Mouse (Mus musculus): ENCODE measurements at regions not wholly inside any gene's neighbourhood (a gene's known extent, or its start where the extent isn't known, plus 50 kb on each side); places are given as distances from the start of the nearest gene placed in this dataset.

DNA sequence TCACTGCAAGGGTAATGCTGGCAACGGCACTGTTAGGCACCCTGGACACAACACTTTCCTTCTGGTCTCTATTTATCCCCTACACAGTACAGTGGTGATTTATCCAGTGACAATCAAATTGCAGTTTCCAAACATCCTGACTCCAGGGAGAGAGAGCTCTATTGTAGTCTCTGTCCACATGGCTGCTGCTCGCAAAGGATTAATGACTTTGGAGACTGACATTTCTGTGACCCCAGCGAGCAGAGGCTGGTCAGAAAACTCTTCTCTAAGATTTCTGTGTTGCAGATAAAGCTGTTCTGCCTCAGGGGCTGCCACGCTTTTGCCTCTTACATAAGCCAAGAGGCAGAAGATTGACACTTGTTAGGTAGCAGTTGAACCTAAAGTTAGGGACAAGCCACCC lies 83.6 kb upstream of the Nck2 start:
- H3K4me1 ChIP-seq = peaks cover 37% of the 10 kb centered on the region
- DNase-seq (ENCODE audit: low spot score) = peak; percentile 28
- H3K9me3 ChIP-seq = no peaks in the 10 kb centered on the region
- H3K27ac ChIP-seq (replicated peaks) = peak overlapping the region; percentile 71
- 10% methylated on average over 4 of the region's 4 CpGs for WGBS
- H3K27me3 ChIP-seq (replicated peaks; ENCODE audit: low read depth, poor library complexity, severe bottlenecking) = no peaks in the 10 kb centered on the region
- no peak overlapping the region for H3K4me3 ChIP-seq
- H3K36me3 ChIP-seq (replicated peaks) = no peaks in the 10 kb centered on the region

DNA sequence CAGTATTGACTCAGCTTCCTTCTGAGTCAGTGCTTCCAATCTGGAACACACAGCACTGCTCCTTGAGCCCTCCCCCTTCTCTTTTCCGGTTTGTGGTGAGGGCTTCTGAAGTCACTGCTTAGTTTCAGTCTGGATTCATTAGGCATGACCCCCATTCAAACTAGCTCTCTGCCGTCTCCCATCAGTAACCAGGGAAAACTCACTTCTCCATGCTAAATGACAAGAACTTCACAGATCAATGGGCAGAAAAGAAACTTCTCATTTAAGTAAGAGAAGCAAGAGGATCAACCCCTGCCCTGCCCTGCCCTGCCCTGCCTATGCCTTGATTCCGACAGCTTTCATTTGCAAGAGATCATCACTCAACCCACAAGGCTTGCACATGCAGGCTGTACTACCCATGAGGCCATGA lies 82.9 kb upstream of the Nck2 start:
- no peak overlapping the region for H3K4me3 ChIP-seq
- H3K27me3 ChIP-seq (replicated peaks; ENCODE audit: low read depth, poor library complexity, severe bottlenecking) = no peaks in the 10 kb centered on the region
- peak; percentile 26 for DNase-seq (ENCODE audit: low spot score)
- peaks cover 37% of the 10 kb centered on the region for H3K4me1 ChIP-seq
- 28% methylated on average over 3 of the region's 3 CpGs for WGBS
- no peaks in the 10 kb centered on the region for H3K9me3 ChIP-seq
- no peaks in the 10 kb centered on the region for H3K36me3 ChIP-seq (replicated peaks)
- peak overlapping the region; percentile 71; the same call in 1 of the 2 replicates for H3K27ac ChIP-seq (replicated peaks)

GRCm38 (mm10) chr1:43362136-43362535 lies 82.2 kb upstream of the Nck2 start:
- Histone ChIP-seq H3K4me3 (no peak overlapping the region), H3K4me1 (peaks cover 37% of the 10 kb centered on the region), H3K36me3 (replicated peaks) (no peaks in the 10 kb centered on the region), H3K27me3 (replicated peaks; ENCODE audit: low read depth, poor library complexity, severe bottlenecking) (no peaks in the 10 kb centered on the region), H3K27ac (replicated peaks) (0 out of 2 replicates have a peak overlapping the region, but pooled peaks have one; percentile 48), H3K9me3 (no peaks in the 10 kb centered on the region)
- no peak for DNase-seq (ENCODE audit: low spot score)
- 56% methylated on average over 5 of the region's 5 CpGs for WGBS

DNA sequence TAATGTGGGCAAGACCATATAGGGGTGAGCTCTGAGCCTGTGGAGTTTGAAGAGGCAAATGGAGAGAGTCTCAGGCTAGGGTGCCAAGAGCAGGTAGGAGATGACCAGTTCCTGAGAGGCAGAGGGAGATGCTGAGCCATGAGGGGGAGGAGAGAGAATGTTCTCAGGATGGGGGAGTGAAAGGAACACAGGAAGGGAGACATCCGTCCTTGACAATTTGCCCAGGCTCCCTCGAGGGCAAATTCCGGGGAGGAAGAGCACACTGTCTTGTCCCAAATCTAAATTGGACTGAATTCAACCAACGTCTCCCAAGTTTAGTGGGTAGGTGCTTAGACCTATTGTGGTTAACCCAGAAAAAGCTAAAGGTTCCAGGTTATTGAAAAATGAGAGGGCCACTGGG lies 81.2 kb upstream of the Nck2 start:
- H3K4me1 ChIP-seq = peaks cover 36% of the 10 kb centered on the region
- DNase-seq (ENCODE audit: low spot score) = no peak
- no peaks in the 10 kb centered on the region for H3K36me3 ChIP-seq (replicated peaks)
- H3K27me3 ChIP-seq (replicated peaks; ENCODE audit: low read depth, poor library complexity, severe bottlenecking) = no peaks in the 10 kb centered on the region
- 73% methylated on average over 4 of the region's 4 CpGs for WGBS
- H3K9me3 ChIP-seq = no peaks in the 10 kb centered on the region
- no peak overlapping the region for H3K27ac ChIP-seq (replicated peaks)
- H3K4me3 ChIP-seq = no peak overlapping the region

- H3K4me1 ChIP-seq = peaks cover 13% of the 10 kb centered on the region
- DNase-seq (ENCODE audit: low spot score) = no peak
- no peak overlapping the region for H3K4me3 ChIP-seq
- no peaks in the 10 kb centered on the region for H3K27me3 ChIP-seq (replicated peaks; ENCODE audit: low read depth, poor library complexity, severe bottlenecking)
- no peaks in the 10 kb centered on the region for H3K9me3 ChIP-seq
- H3K36me3 ChIP-seq (replicated peaks) = no peaks in the 10 kb centered on the region
- WGBS = 85% methylated on average over 2 of the region's 2 CpGs
- H3K27ac ChIP-seq (replicated peaks) = no peak overlapping the region
Observed at GRCm38 (mm10) chr1:43366433-43366832, 77.9 kb upstream of the Nck2 start.

DNA sequence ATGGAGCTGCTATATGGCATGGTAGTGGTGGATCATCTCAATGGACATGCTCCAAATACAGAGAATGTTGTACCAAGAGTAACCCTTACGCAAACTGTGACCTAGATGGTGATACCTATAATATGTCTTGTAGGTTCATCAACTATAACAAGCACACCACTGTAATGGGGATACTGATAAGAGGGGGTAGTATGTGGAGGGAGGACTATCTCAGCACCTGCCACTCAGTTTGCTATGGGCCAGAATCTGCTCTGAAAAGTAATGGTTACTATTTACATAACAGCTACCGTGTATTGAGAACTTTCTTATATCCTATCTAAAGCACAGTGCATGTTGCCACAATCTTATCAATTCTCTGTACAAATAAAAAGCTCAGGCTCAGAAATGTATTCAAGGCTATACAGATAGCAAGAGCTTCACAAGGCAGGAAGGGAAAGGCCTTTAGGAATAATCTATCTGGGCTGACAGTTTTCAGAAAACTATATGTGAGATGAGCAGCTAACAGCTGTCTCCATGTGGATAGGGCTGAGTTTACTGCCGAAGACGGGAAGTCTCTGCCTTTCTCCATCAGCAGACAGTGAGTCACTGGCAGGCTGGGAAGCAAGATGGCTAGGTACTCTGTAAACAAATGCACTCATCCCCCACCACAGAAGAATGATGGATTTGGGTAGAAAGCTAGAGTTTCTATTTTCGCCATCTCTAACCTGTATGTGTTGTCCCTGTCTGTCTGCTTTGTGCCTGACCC lies 77.1 kb upstream of the Nck2 start:
- 87% methylated on average over 5 of the region's 5 CpGs for WGBS
- no peaks in the 10 kb centered on the region for H3K9me3 ChIP-seq
- H3K36me3 ChIP-seq (replicated peaks) = no peaks in the 10 kb centered on the region
- no peaks in the 10 kb centered on the region for H3K27me3 ChIP-seq (replicated peaks; ENCODE audit: low read depth, poor library complexity, severe bottlenecking)
- H3K27ac ChIP-seq (replicated peaks) = no peak overlapping the region
- peaks cover 8% of the 10 kb centered on the region; the same call in 1 of the 2 replicates for H3K4me1 ChIP-seq
- H3K4me3 ChIP-seq = no peak overlapping the region
- no peak for DNase-seq (ENCODE audit: low spot score)

- WGBS = 80% methylated on average over 1 of the region's 1 CpGs
- Histone ChIP-seq H3K27ac (replicated peaks) (no peak overlapping the region), H3K36me3 (replicated peaks) (no peaks in the 10 kb centered on the region), H3K27me3 (replicated peaks; ENCODE audit: low read depth, poor library complexity, severe bottlenecking) (no peaks in the 10 kb centered on the region), H3K9me3 (no peaks in the 10 kb centered on the region), H3K4me1 (peaks cover 2% of the 10 kb centered on the region; the same call in 1 of the 2 replicates), H3K4me3 (no peak overlapping the region)
- no peak for DNase-seq (ENCODE audit: low spot score)
Observed at GRCm38 (mm10) chr1:43371863-43372262, 72.5 kb upstream of the Nck2 start.

DNA sequence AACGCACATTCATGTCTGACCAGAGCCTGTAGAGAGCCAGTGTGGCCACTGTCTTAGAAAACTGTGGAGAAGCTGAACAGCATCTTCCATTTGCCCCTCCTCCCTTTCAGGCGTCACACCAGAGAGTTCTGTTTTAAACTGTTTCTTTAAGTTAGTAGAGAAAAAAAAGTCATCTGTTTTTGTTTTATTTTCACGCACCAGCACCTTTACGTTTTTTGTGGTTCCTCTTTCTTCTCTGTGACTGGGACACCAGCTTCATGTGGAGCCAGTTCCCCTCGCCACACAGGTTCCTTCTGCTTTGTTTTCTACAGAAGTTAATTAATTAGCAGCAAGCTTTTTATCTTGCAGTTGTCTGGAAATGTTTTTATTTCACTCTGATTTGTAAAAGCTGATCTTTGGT lies 69.4 kb upstream of the Nck2 start:
- WGBS = 63% methylated on average over 5 of the region's 5 CpGs
- no peaks in the 10 kb centered on the region for H3K36me3 ChIP-seq (replicated peaks)
- no peak overlapping the region for H3K27ac ChIP-seq (replicated peaks)
- H3K27me3 ChIP-seq (replicated peaks; ENCODE audit: low read depth, poor library complexity, severe bottlenecking) = no peaks in the 10 kb centered on the region
- DNase-seq (ENCODE audit: low spot score) = no peak
- H3K9me3 ChIP-seq = no peaks in the 10 kb centered on the region
- peaks cover 10% of the 10 kb centered on the region for H3K4me1 ChIP-seq
- no peak overlapping the region for H3K4me3 ChIP-seq

- DNase-seq (ENCODE audit: low spot score) = no peak
- Histone ChIP-seq H3K36me3 (replicated peaks) (no peaks in the 10 kb centered on the region), H3K27me3 (replicated peaks; ENCODE audit: low read depth, poor library complexity, severe bottlenecking) (no peaks in the 10 kb centered on the region), H3K9me3 (no peaks in the 10 kb centered on the region), H3K27ac (replicated peaks) (no peak overlapping the region), H3K4me1 (peaks cover 10% of the 10 kb centered on the region), H3K4me3 (no peak overlapping the region)
- WGBS = 85% methylated on average over 4 of the region's 4 CpGs
Observed at GRCm38 (mm10) chr1:43375851-43376250, 68.5 kb upstream of the Nck2 start.

DNA sequence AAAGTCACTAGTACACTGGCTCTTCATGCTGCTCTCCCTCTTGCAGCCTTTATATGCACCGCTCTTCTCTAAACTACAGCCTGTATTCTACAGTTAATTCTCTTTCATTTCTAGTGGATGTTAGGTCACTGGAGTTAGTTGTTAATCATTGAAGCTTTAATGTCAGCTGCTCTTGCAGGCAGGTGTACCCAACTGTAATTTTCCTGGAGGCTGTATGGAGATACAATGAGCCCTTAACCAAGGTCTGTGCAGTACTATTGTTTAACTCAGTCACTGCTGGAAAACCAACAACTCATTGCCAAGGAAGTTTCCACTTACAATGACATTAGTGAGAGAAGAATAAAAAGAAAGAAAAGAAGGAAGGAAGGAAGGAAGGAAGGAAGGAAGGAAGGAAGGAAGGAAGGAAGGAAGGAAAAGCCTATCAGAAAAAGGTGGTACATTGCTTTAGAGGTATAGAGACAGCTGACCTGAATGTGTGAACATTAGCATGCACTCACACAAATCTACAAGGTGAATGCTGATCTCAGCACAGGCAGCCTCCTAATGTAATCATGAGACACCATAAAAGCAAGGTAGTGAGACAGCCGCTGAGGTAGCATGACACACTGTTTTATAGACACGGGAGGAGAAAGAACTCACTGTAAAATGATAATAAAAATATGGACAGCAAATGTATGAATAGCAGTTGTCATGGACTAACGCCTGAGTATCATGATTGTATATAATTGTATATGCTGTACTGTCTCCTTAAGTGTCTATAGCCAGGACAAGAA lies 66.7 kb upstream of the Nck2 start:
- DNase-seq (ENCODE audit: low spot score) = no peak
- Histone ChIP-seq H3K27ac (replicated peaks) (no peak overlapping the region), H3K36me3 (replicated peaks) (no peaks in the 10 kb centered on the region), H3K4me3 (no peak overlapping the region), H3K9me3 (no peaks in the 10 kb centered on the region), H3K4me1 (peaks cover 10% of the 10 kb centered on the region), H3K27me3 (replicated peaks; ENCODE audit: low read depth, poor library complexity, severe bottlenecking) (no peaks in the 10 kb centered on the region)
- 89% methylated on average over 4 of the region's 4 CpGs for WGBS

- no peaks in the 10 kb centered on the region for H3K36me3 ChIP-seq (replicated peaks)
- no peak overlapping the region for H3K27ac ChIP-seq (replicated peaks)
- no peaks in the 10 kb centered on the region for H3K4me1 ChIP-seq
- no peak overlapping the region for H3K4me3 ChIP-seq
- H3K9me3 ChIP-seq = no peaks in the 10 kb centered on the region
- no peaks in the 10 kb centered on the region for H3K27me3 ChIP-seq (replicated peaks; ENCODE audit: low read depth, poor library complexity, severe bottlenecking)
- no peak for DNase-seq (ENCODE audit: low spot score)
Observed at GRCm38 (mm10) chr1:43385008-43385407, 59.4 kb upstream of the Nck2 start.

- WGBS = 87% methylated on average over 2 of the region's 2 CpGs
- no peaks in the 10 kb centered on the region for H3K9me3 ChIP-seq
- no peak overlapping the region for H3K4me3 ChIP-seq
- H3K36me3 ChIP-seq (replicated peaks) = no peaks in the 10 kb centered on the region
- DNase-seq (ENCODE audit: low spot score) = no peak
- H3K4me1 ChIP-seq = peaks cover 6% of the 10 kb centered on the region
- no peaks in the 10 kb centered on the region for H3K27me3 ChIP-seq (replicated peaks; ENCODE audit: low read depth, poor library complexity, severe bottlenecking)
- no peak overlapping the region for H3K27ac ChIP-seq (replicated peaks)
Observed at GRCm38 (mm10) chr1:43394035-43394434, 50.3 kb upstream of the Nck2 start.
